Mouse (Mus musculus): ENCODE measurements around the gene Ptpra.
"Not testable (repeated sequence)": the region's sequence is repeated elsewhere in the genome, so short reads cannot be mapped to it uniquely, and the experiment has no call there.

The Ptpra gene

GRCm38 (mm10) chr2:130557462-130557861 is 107.4 kb downstream of the Ptpra start:
- no peak for DNase-seq (ENCODE audit: low read depth, low spot score)

- no peak for DNase-seq (ENCODE audit: low read depth, low spot score)
Measured at GRCm38 (mm10) chr2:130558015-130558414, 107.9 kb downstream of the Ptpra start.

GRCm38 (mm10) chr2:130563212-130564055 is 113.4 kb downstream of the Ptpra start, which contains the start of gene Mrps26:
Gene Mrps26, plus strand, starts transcription at chr2:130563742.
- DNase-seq (ENCODE audit: low read depth, low spot score), result peak; percentile 90

GRCm38 (mm10) chr2:130564063-130564462 is 114.0 kb downstream of the Ptpra start:
- no peak for DNase-seq (ENCODE audit: low read depth, low spot score)

GRCm38 (mm10) chr2:130564983-130565382 is 114.9 kb downstream of the Ptpra start:
- DNase-seq (ENCODE audit: low read depth, low spot score), result no peak

- no peak for DNase-seq (ENCODE audit: low read depth, low spot score)
Measured at GRCm38 (mm10) chr2:130568921-130569320, 118.8 kb downstream of the Ptpra start.

- no peak for DNase-seq (ENCODE audit: low read depth, low spot score)
Measured at GRCm38 (mm10) chr2:130569926-130570325, 119.8 kb downstream of the Ptpra start.

- DNase-seq (ENCODE audit: low read depth, low spot score), result no peak
Measured at GRCm38 (mm10) chr2:130574960-130575359, 124.9 kb downstream of the Ptpra start.

- DNase-seq (ENCODE audit: low read depth, low spot score), result no peak
Measured at GRCm38 (mm10) chr2:130575873-130576272, 125.8 kb downstream of the Ptpra start, which contains the start of gene Oxt. Gene Oxt, plus strand, starts transcription at chr2:130576173.

- not testable (repeated sequence) for DNase-seq (ENCODE audit: low read depth, low spot score)
Measured at GRCm38 (mm10) chr2:130576564-130576963, 126.5 kb downstream of the Ptpra start.

- no peak for DNase-seq (ENCODE audit: low read depth, low spot score)
Measured at GRCm38 (mm10) chr2:130577021-130577420, 126.9 kb downstream of the Ptpra start.

GRCm38 (mm10) chr2:130577632-130578031 is 127.6 kb downstream of the Ptpra start:
- DNase-seq (ENCODE audit: low read depth, low spot score), result no peak

- DNase-seq (ENCODE audit: low read depth, low spot score), result peak; percentile 49
Measured at GRCm38 (mm10) chr2:130578148-130578547, 128.1 kb downstream of the Ptpra start.

GRCm38 (mm10) chr2:130579791-130580190 is 129.7 kb downstream of the Ptpra start:
- DNase-seq (ENCODE audit: low read depth, low spot score), result no peak

- DNase-seq (ENCODE audit: low read depth, low spot score), result no peak
Measured at GRCm38 (mm10) chr2:130581201-130581600, 131.1 kb downstream of the Ptpra start.

GRCm38 (mm10) chr2:130582552-130582951 is 132.5 kb downstream of the Ptpra start, which contains the start of gene Avp:
Gene Avp, minus strand, starts transcription at chr2:130582554.
- DNase-seq (ENCODE audit: low read depth, low spot score), result no peak

GRCm38 (mm10) chr2:130583902-130584560 is 134.0 kb downstream of the Ptpra start:
- DNase-seq (ENCODE audit: low read depth, low spot score), result no peak

- no peak for DNase-seq (ENCODE audit: low read depth, low spot score)
Measured at GRCm38 (mm10) chr2:130586016-130586415, 135.9 kb downstream of the Ptpra start.

- no peak for DNase-seq (ENCODE audit: low read depth, low spot score)
Measured at GRCm38 (mm10) chr2:130588373-130588772, 138.3 kb downstream of the Ptpra start.

GRCm38 (mm10) chr2:130589157-130589556 is 139.1 kb downstream of the Ptpra start:
- DNase-seq (ENCODE audit: low read depth, low spot score), result no peak

GRCm38 (mm10) chr2:130589761-130590160 is 139.7 kb downstream of the Ptpra start:
- DNase-seq (ENCODE audit: low read depth, low spot score), result no peak

- no peak for DNase-seq (ENCODE audit: low read depth, low spot score)
Measured at GRCm38 (mm10) chr2:130591016-130591415, 140.9 kb downstream of the Ptpra start.

- DNase-seq (ENCODE audit: low read depth, low spot score), result no peak
Measured at GRCm38 (mm10) chr2:130595596-130595995, 145.5 kb downstream of the Ptpra start.

All from forelimb bud, embryonic 11.5 days (tissue).